Mouse (Mus musculus) liver, adult 2 months (tissue): Measurements from ENCODE around the gene St6galnac3. TPM values are rescaled to one million over a fixed set of nuclear protein-coding genes. Genes with fewer than 3 reads are reported as not detected.

Experiments
- DNase-seq: peaks from one replicate; pipeline ENCODE4 v3.0.0-alpha.2; 2011; ENCODE audit warnings: low read depth, low spot score; ENCODE audit errors: extremely low read depth
- H3K27ac ChIP-seq: fragments of 200-500 bp; replicated peaks from 2 replicates; pipeline ENCODE4 v1.5.1; 2012; ENCODE audit warnings: low read depth, mild to moderate bottlenecking, control low read depth, inconsistent platforms, low read length; ENCODE audit not compliant: insufficient read depth
- H3K27me3 ChIP-seq: fragments of 200-500 bp; 2 replicates; pipeline ENCODE4 v1.6.1; 2012; ENCODE audit warnings: mild to moderate bottlenecking, moderate library complexity, low read length, inconsistent platforms; ENCODE audit not compliant: control insufficient read depth, insufficient read depth
- H3K36me3 ChIP-seq: fragments of 200-500 bp; 2 replicates; pipeline ENCODE4 v1.6.1; 2012; ENCODE audit warnings: low read length, inconsistent platforms; ENCODE audit not compliant: control insufficient read depth, insufficient read depth
- H3K4me1 ChIP-seq: fragments of 200-500 bp; 2 replicates; pipeline ENCODE4 v1.6.1; 2011; ENCODE audit warnings: low read length; ENCODE audit not compliant: control insufficient read depth, insufficient read depth
- H3K4me3 ChIP-seq: fragments of 200-500 bp; 2 replicates; pipeline ENCODE4 v1.5.1; 2011; ENCODE audit warnings: low read depth, mild to moderate bottlenecking, control low read depth, low read length, moderate library complexity; ENCODE audit not compliant: insufficient read depth
- H3K79me2 ChIP-seq: fragments of 200-500 bp; 2 replicates; pipeline ENCODE4 v1.6.1; 2012; ENCODE audit warnings: inconsistent platforms, mild to moderate bottlenecking, low read length, moderate library complexity; ENCODE audit not compliant: control insufficient read depth, insufficient read depth
- H3K9ac ChIP-seq: fragments of 200-500 bp; 2 replicates; pipeline ENCODE4 v1.6.1; 2012; ENCODE audit warnings: low read depth, mild to moderate bottlenecking, control low read depth, inconsistent platforms, low read length
- CTCF ChIP-seq: fragments of 200-500 bp; IDR thresholded peaks from 2 replicates; pipeline ENCODE4 v1.5.1; 2011; ENCODE audit warnings: low read depth, low read length, control low read depth
- POLR2A ChIP-seq: fragments of 200-500 bp; IDR thresholded peaks from 2 replicates; pipeline ENCODE4 v1.6.1; 2011; ENCODE audit warnings: low read length, control low read depth; ENCODE audit not compliant: insufficient read depth; ENCODE audit errors: extremely low read depth
- WGBS: fragments of 180-500 bp; shearing (Covaris S2); methylation state at CpG from one replicate; pipeline ENCODE4 v1.1.7; 2018; 5-methylcytosine and 5-hydroxymethylcytosine counted together
- polyA plus RNA-seq: library from polyadenylated mRNA; depleted of rRNA; stranded (reverse); fragments of >200 nt; gene quantifications from 2 replicates; pipeline ENCODE4 v1.2.3, GENCODE M21; 2012
- total RNA-seq: library from RNA; depleted of rRNA; stranded (reverse); fragments of >200 nt; gene quantifications from 2 replicates; pipeline ENCODE4 v1.2.3, GENCODE M21; 2014

St6galnac3 gene
- total and polyA plus RNA-seq, 2 experiments, result 0.24 to 0.83 TPM

- Histone ChIP-seq H3K9ac (no peak overlapping the region), H3K27me3 (no peaks in the 10 kb centered on the region), H3K36me3 (no peaks in the 10 kb centered on the region), H3K4me3 (no peak overlapping the region), H3K79me2 (no peaks in the 10 kb centered on the region), H3K4me1 (no peaks in the 10 kb centered on the region), H3K27ac (no peak overlapping the region)
- TF ChIP-seq CTCF (no peak), POLR2A (no peak)
- no peak for DNase-seq
- WGBS, result 91% methylated on average over 4 of the region's 4 CpGs
These were observed 437.4 kb downstream of the St6galnac3 start for GRCm38 (mm10) chr3:153287564-153287963.

GRCm38 (mm10) chr3:153287081-153287480, 437.9 kb downstream of the St6galnac3 start:
- Histone ChIP-seq H3K4me1 (no peaks in the 10 kb centered on the region; the same call in 1 of the 2 replicates), H3K9ac (no peak overlapping the region), H3K79me2 (no peaks in the 10 kb centered on the region), H3K27me3 (no peaks in the 10 kb centered on the region), H3K4me3 (no peak overlapping the region), H3K27ac (no peak overlapping the region), H3K36me3 (no peaks in the 10 kb centered on the region)
- DNase-seq, result no peak
- WGBS, result 93% methylated on average over 6 of the region's 6 CpGs
- no peak for TF ChIP-seq POLR2A
- no peak for TF ChIP-seq CTCF

DNA sequence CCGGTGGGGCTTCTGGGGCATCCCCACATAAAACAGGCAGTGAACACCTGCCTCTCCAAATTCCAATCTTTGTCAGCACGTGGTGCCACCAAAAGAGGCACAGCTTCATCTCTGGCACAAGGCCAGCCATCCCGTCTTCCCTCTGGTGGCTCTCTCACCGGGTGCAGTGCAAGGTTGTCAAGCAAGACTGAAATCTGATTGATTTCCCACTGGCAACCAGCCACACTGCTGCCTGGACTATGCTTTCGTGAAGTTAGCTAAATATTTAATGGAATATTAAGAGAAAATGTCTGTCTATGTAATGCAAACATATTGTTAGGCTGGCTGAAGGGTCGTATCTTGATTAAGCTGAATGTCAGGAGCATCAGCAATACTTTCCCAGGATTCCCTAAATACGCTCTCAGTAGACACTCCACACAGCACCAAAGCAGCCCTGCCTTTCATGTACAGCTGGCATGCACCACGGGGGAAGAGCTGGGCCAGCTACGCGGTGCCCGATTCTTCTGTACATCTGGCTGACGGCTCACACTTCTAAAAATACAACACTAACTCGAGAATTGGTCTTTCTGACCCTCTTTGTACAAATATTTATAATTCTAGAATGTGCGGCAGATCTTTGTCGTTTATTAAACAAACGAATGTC, 442.7 kb downstream of the St6galnac3 start:
- Histone ChIP-seq H3K79me2 (no peaks in the 10 kb centered on the region), H3K36me3 (no peaks in the 10 kb centered on the region), H3K4me3 (no peak overlapping the region), H3K27ac (no peak overlapping the region), H3K9ac (no peak overlapping the region), H3K4me1 (peaks cover 2% of the 10 kb centered on the region; the same call in 1 of the 2 replicates), H3K27me3 (no peaks in the 10 kb centered on the region)
- no peak for TF ChIP-seq CTCF
- no peak for TF ChIP-seq POLR2A
- no peak for DNase-seq
- WGBS, result 51% methylated on average over 16 of the region's 16 CpGs

- no peaks in the 10 kb centered on the region for H3K79me2 ChIP-seq
- H3K4me1 ChIP-seq, result peaks cover 2% of the 10 kb centered on the region
- no peak overlapping the region for H3K27ac ChIP-seq
- H3K36me3 ChIP-seq, result no peaks in the 10 kb centered on the region
- H3K4me3 ChIP-seq, result no peak overlapping the region
- no peak overlapping the region for H3K9ac ChIP-seq
- WGBS, result 61% methylated on average over 5 of the region's 5 CpGs
- DNase-seq, result no peak
- H3K27me3 ChIP-seq, result no peaks in the 10 kb centered on the region
- TF ChIP-seq CTCF, result no peak
These were observed 446.7 kb downstream of the St6galnac3 start for GRCm38 (mm10) chr3:153278249-153278648.

- H3K9ac ChIP-seq, result no peak overlapping the region
- H3K36me3 ChIP-seq, result no peaks in the 10 kb centered on the region
- DNase-seq, result no peak
- no peak overlapping the region for H3K4me3 ChIP-seq
- no peak overlapping the region for H3K27ac ChIP-seq
- peaks cover 2% of the 10 kb centered on the region for H3K4me1 ChIP-seq
- no peaks in the 10 kb centered on the region for H3K27me3 ChIP-seq
- WGBS, result 89% methylated on average over 16 of the region's 16 CpGs
- H3K79me2 ChIP-seq, result no peaks in the 10 kb centered on the region
- TF ChIP-seq POLR2A, result no peak
- TF ChIP-seq CTCF, result no peak
These were observed 447.5 kb downstream of the St6galnac3 start for GRCm38 (mm10) chr3:153277389-153277999.

DNA sequence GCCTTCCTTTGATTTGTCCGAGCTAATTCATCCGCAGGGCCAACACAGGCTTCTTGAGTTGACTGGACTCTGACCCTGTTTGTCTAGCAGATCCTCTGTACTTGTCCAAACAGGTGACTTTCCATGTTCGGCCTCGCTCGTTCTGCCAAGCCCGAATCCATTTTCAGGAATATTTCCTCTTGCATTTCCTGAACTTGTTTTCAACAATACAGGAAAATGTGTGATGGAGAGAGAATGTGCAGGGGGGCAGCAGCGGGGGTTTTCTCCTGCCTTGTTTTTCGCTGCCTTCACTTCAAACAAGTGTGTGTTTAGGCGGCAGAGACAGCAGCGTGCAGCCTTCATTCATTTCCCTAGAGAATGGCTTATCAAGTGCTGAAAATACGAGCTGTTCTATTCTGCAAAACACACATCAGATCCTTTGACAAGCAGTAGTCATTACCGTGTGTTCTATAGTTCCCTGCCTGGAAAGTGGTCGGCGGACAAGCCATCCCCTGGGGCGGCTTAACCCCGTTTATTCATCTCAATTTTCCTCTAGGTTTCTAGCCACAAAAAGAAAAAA, 448.1 kb downstream of the St6galnac3 start:
- DNase-seq, result peak; percentile 48
- TF ChIP-seq POLR2A, result no peak
- no peak for TF ChIP-seq CTCF

More for the DNA sequence above, 448.1 kb downstream of the St6galnac3 start:
- H3K4me3 ChIP-seq, result no peak overlapping the region
- H3K36me3 ChIP-seq, result no peaks in the 10 kb centered on the region
- no peaks in the 10 kb centered on the region for H3K27me3 ChIP-seq
- H3K27ac ChIP-seq, result no peak overlapping the region
- WGBS, result 50% methylated on average over 16 of the region's 16 CpGs
- no peaks in the 10 kb centered on the region for H3K79me2 ChIP-seq
- no peak overlapping the region for H3K9ac ChIP-seq
- H3K4me1 ChIP-seq, result peaks cover 2% of the 10 kb centered on the region
